Mouse (Mus musculus) stomach, postnatal 0 days (tissue): ENCODE measurements around the gene Galnt10.

ENCODE experiments used
- CTCF ChIP-seq: IDR thresholded peaks from 2 replicates; pipeline ENCODE4 v1.5.1; 2016; ENCODE audit warnings: antibody characterized with exemption, low read depth, mild to moderate bottlenecking, moderate library complexity
- EP300 ChIP-seq: optimal IDR thresholded peaks from 2 replicates; pipeline ENCODE3; 2016; ENCODE audit warnings: antibody characterized with exemption

DNA sequence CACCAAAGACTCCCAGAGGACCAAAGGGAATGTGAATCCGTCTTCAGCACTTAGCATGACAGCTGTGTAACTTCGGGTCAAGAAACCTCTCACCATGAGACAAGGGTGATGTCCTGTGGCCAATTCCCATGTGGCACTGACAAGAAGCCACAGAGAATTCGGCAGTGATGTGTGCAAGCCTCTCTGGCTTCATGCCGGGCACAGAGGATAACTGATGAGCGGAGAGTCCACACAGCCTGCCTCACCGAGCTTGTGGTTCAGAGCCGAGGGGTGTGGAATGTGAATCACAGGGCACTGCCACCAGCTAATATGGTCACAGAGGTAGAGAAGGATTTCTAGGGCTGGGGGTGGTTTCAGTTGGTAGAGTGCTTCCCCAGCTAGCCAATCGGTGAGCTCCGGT, 113.4 kb downstream of the Galnt10 start:
- no peak for TF ChIP-seq CTCF
- no peak for TF ChIP-seq EP300
